Mouse (Mus musculus): Measurements from ENCODE around the gene Oscp1. TPM values are rescaled to one million over a fixed set of nuclear protein-coding genes. Genes with fewer than 3 reads are reported as not detected.

The Oscp1 gene
- total and polyA plus RNA-seq, 2 experiments from 2014 or later: 1.4 to 4.2 TPM

GRCm38 (mm10) chr4:126027980-126028379, 30.4 kb upstream of the Oscp1 start:
- DNase-seq (ENCODE audit: low spot score): no peak

GRCm38 (mm10) chr4:126029042-126029441, 29.3 kb upstream of the Oscp1 start:
- Histone ChIP-seq H3K27me3 (ENCODE audit: control insufficient read depth, insufficient read depth, low read length) (no peaks in the 10 kb centered on the region), H3K4me2 (ENCODE audit: low read depth, low read length) (no peak overlapping the region), H3K4me3 (ENCODE audit: low read depth, low read length) (no peak overlapping the region), H3K4me1 (ENCODE audit: control insufficient read depth, insufficient read depth) (no peaks in the 10 kb centered on the region), H3K36me3 (replicated peaks; ENCODE audit: control insufficient read depth, insufficient read depth, low read length) (no peaks in the 10 kb centered on the region), H3K9ac (replicated peaks; ENCODE audit: low read depth, low read length) (no peak overlapping the region), H3K27ac (ENCODE audit: low read depth) (no peak overlapping the region), H3K9me3 (replicated peaks; ENCODE audit: control insufficient read depth, low read length) (no peaks in the 10 kb centered on the region)
- TF ChIP-seq EP300 (IDR thresholded peaks at IDR 0.05; ENCODE audit: low read depth): no peak
- TF ChIP-seq CTCF (IDR thresholded peaks at IDR 0.05; ENCODE audit: low read depth): no peak
- no peak for DNase-seq (ENCODE audit: low spot score)
- WGBS: 59% methylated on average over 3 of the region's 3 CpGs
- no peak for ATAC-seq (ENCODE audit: insufficient read depth, low read depth)

More at GRCm38 (mm10) chr4:126027980-126028379, 30.4 kb upstream of the Oscp1 start:
- Histone ChIP-seq H3K4me1 (ENCODE audit: control insufficient read depth, insufficient read depth) (no peaks in the 10 kb centered on the region), H3K9me3 (replicated peaks; ENCODE audit: control insufficient read depth, low read length) (no peaks in the 10 kb centered on the region), H3K9ac (replicated peaks; ENCODE audit: low read depth, low read length) (no peak overlapping the region), H3K27ac (ENCODE audit: low read depth) (no peak overlapping the region), H3K4me3 (ENCODE audit: low read depth, low read length) (no peak overlapping the region), H3K4me2 (ENCODE audit: low read depth, low read length) (no peak overlapping the region), H3K27me3 (ENCODE audit: control insufficient read depth, insufficient read depth, low read length) (no peaks in the 10 kb centered on the region), H3K36me3 (replicated peaks; ENCODE audit: control insufficient read depth, insufficient read depth, low read length) (no peaks in the 10 kb centered on the region)
- no peak for TF ChIP-seq CTCF (IDR thresholded peaks at IDR 0.05; ENCODE audit: low read depth)
- no peak for TF ChIP-seq EP300 (IDR thresholded peaks at IDR 0.05; ENCODE audit: low read depth)
- 52% methylated on average over 3 of the region's 3 CpGs for WGBS
- no peak for ATAC-seq (ENCODE audit: insufficient read depth, low read depth)

- no peak overlapping the region for H3K9ac ChIP-seq (replicated peaks; ENCODE audit: low read depth, low read length)
- no peaks in the 10 kb centered on the region for H3K27me3 ChIP-seq (ENCODE audit: control insufficient read depth, insufficient read depth, low read length)
- ATAC-seq (ENCODE audit: insufficient read depth, low read depth) (no peak), DNase-seq (ENCODE audit: low spot score) (no peak)
- H3K36me3 ChIP-seq (replicated peaks; ENCODE audit: control insufficient read depth, insufficient read depth, low read length): no peaks in the 10 kb centered on the region
- 57% methylated on average over 5 of the region's 5 CpGs for WGBS
- no peak overlapping the region for H3K27ac ChIP-seq (ENCODE audit: low read depth)
- H3K9me3 ChIP-seq (replicated peaks; ENCODE audit: control insufficient read depth, low read length): no peaks in the 10 kb centered on the region
- no peak overlapping the region for H3K4me2 ChIP-seq (ENCODE audit: low read depth, low read length)
- no peak overlapping the region for H3K4me3 ChIP-seq (ENCODE audit: low read depth, low read length)
- H3K4me1 ChIP-seq (ENCODE audit: control insufficient read depth, insufficient read depth): no peaks in the 10 kb centered on the region
- TF ChIP-seq CTCF (IDR thresholded peaks at IDR 0.05; ENCODE audit: low read depth): no peak
- no peak for TF ChIP-seq EP300 (IDR thresholded peaks at IDR 0.05; ENCODE audit: low read depth)
Measured at GRCm38 (mm10) chr4:126030705-126031104, 27.7 kb upstream of the Oscp1 start.

GRCm38 (mm10) chr4:126035413-126035812, 23.0 kb upstream of the Oscp1 start:
- H3K27me3 ChIP-seq (ENCODE audit: control insufficient read depth, insufficient read depth, low read length): no peaks in the 10 kb centered on the region
- no peaks in the 10 kb centered on the region for H3K4me1 ChIP-seq (ENCODE audit: control insufficient read depth, insufficient read depth)
- no peaks in the 10 kb centered on the region for H3K36me3 ChIP-seq (replicated peaks; ENCODE audit: control insufficient read depth, insufficient read depth, low read length)
- ATAC-seq (ENCODE audit: insufficient read depth, low read depth): no peak
- TF ChIP-seq EP300 (IDR thresholded peaks at IDR 0.05; ENCODE audit: low read depth) (no peak), CTCF (IDR thresholded peaks at IDR 0.05; ENCODE audit: low read depth) (no peak)
- no peaks in the 10 kb centered on the region for H3K9me3 ChIP-seq (replicated peaks; ENCODE audit: control insufficient read depth, low read length)
- no peak overlapping the region for H3K27ac ChIP-seq (ENCODE audit: low read depth)
- no peak overlapping the region for H3K4me3 ChIP-seq (ENCODE audit: low read depth, low read length)
- no peak overlapping the region for H3K4me2 ChIP-seq (ENCODE audit: low read depth, low read length)
- WGBS: 76% methylated on average over 5 of the region's 5 CpGs
- no peak overlapping the region for H3K9ac ChIP-seq (replicated peaks; ENCODE audit: low read depth, low read length)
- DNase-seq (ENCODE audit: low spot score): no peak

- Histone ChIP-seq H3K9me3 (replicated peaks; ENCODE audit: control insufficient read depth, low read length) (no peaks in the 10 kb centered on the region), H3K27ac (ENCODE audit: low read depth) (peak within 1 kb of the TSS; percentile 59), H3K9ac (replicated peaks; ENCODE audit: low read depth, low read length) (peak within 1 kb of the TSS; percentile 68), H3K36me3 (replicated peaks; ENCODE audit: control insufficient read depth, insufficient read depth, low read length) (peaks cover 28% of the 10 kb centered on the region), H3K27me3 (ENCODE audit: control insufficient read depth, insufficient read depth, low read length) (no peaks in the 10 kb centered on the region), H3K4me1 (ENCODE audit: control insufficient read depth, insufficient read depth) (peaks cover 11% of the 10 kb centered on the region), H3K4me2 (ENCODE audit: low read depth, low read length) (peak within 1 kb of the TSS; percentile 88), H3K4me3 (ENCODE audit: low read depth, low read length) (peak within 1 kb of the TSS; percentile 76)
- ATAC-seq (ENCODE audit: insufficient read depth, low read depth): peak; percentile 97
- no peak for TF ChIP-seq EP300 (IDR thresholded peaks at IDR 0.05; ENCODE audit: low read depth)
- no peak for TF ChIP-seq CTCF (IDR thresholded peaks at IDR 0.05; ENCODE audit: low read depth)
- WGBS: under 1% methylated on average over 56 of the region's 56 CpGs
- DNase-seq (ENCODE audit: low spot score): peak; percentile 91
Measured at GRCm38 (mm10) chr4:126046851-126047585, 11.3 kb upstream of the Oscp1 start, which contains the start of gene Mrps15. Gene Mrps15, plus strand, starts transcription at chr4:126046925.
